Mouse (Mus musculus) midbrain, embryonic 10.5 days (tissue): Measurements from ENCODE around the gene Qrfp. TPM values are rescaled to one million over a fixed set of nuclear protein-coding genes. Genes with fewer than 3 reads are reported as not detected.

Experiments
- DNase-seq: peaks from one replicate; pipeline ENCODE4 v3.0.0-alpha.2; 2017; ENCODE audit warnings: low spot score
- H3K27ac ChIP-seq: fragments of 300-500 bp; sonication (generic); replicated peaks from 2 replicates; pipeline ENCODE4 v1.5.1; 2016; ENCODE audit warnings: mild to moderate bottlenecking
- H3K27me3 ChIP-seq: fragments of 300-500 bp; sonication (generic); 2 replicates; pipeline ENCODE4 v1.6.1; 2016; ENCODE audit warnings: low read depth, mild to moderate bottlenecking; ENCODE audit not compliant: poor library complexity, severe bottlenecking
- H3K36me3 ChIP-seq: fragments of 300-500 bp; sonication (generic); 2 replicates; pipeline ENCODE4 v1.6.1; 2016; ENCODE audit warnings: mild to moderate bottlenecking, moderate library complexity
- H3K4me1 ChIP-seq: fragments of 300-500 bp; sonication (generic); 2 replicates; pipeline ENCODE4 v1.6.1; 2016
- H3K4me3 ChIP-seq: fragments of 300-500 bp; sonication (generic); 2 replicates; pipeline ENCODE4 v1.5.1; 2016; ENCODE audit warnings: mild to moderate bottlenecking, moderate library complexity
- H3K9me3 ChIP-seq: fragments of 300-500 bp; sonication (generic); replicated peaks from 2 replicates; pipeline ENCODE4 v1.6.1; 2016; ENCODE audit warnings: mild to moderate bottlenecking
- WGBS: fragments of 180-500 bp; shearing (Covaris S2); methylation state at CpG from one replicate; pipeline ENCODE4 v1.1.7; 2016; 5-methylcytosine and 5-hydroxymethylcytosine counted together
- polyA plus RNA-seq: library from polyadenylated mRNA; unstranded; fragments of >200 nt; fragmentation: Nextera tagmentation; extraction: Ambion mirVana; gene quantifications from 2 replicates; pipeline ENCODE4 v1.2.1, GENCODE M21; 2016

Gene Qrfp
- polyA plus RNA-seq, 1 experiment from 2014 or later: 0.05 TPM

DNA sequence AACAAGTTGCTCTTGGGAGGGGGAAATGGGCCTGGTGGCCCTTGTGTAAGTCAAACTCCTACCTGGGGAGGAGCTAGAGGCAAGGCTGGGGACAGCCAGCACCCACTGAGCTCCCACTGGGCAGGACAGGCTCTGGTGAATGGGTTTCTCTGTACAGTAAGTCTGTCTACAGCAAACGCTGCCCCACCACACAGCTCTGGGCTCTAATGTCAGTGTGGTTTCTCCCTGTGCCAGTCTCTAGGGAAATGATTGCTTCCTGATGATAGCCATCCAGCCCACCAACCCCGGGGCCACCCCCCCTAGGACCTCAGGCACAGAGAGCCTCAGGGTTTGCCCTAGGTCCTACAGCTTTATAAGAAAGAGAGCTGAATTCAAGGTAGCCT lies 1.0 kb downstream of the Qrfp start:
- Histone ChIP-seq H3K4me1 (peaks cover 69% of the 10 kb centered on the region), H3K27ac (peak overlapping the region; percentile 68; the same call in 1 of the 2 replicates), H3K4me3 (no peak overlapping the region), H3K9me3 (no peaks in the 10 kb centered on the region), H3K36me3 (peaks cover 12% of the 10 kb centered on the region), H3K27me3 (peaks cover 17% of the 10 kb centered on the region; the same call in 1 of the 2 replicates)
- no peak for DNase-seq
- 58% methylated on average over 2 of the region's 2 CpGs for WGBS

DNA sequence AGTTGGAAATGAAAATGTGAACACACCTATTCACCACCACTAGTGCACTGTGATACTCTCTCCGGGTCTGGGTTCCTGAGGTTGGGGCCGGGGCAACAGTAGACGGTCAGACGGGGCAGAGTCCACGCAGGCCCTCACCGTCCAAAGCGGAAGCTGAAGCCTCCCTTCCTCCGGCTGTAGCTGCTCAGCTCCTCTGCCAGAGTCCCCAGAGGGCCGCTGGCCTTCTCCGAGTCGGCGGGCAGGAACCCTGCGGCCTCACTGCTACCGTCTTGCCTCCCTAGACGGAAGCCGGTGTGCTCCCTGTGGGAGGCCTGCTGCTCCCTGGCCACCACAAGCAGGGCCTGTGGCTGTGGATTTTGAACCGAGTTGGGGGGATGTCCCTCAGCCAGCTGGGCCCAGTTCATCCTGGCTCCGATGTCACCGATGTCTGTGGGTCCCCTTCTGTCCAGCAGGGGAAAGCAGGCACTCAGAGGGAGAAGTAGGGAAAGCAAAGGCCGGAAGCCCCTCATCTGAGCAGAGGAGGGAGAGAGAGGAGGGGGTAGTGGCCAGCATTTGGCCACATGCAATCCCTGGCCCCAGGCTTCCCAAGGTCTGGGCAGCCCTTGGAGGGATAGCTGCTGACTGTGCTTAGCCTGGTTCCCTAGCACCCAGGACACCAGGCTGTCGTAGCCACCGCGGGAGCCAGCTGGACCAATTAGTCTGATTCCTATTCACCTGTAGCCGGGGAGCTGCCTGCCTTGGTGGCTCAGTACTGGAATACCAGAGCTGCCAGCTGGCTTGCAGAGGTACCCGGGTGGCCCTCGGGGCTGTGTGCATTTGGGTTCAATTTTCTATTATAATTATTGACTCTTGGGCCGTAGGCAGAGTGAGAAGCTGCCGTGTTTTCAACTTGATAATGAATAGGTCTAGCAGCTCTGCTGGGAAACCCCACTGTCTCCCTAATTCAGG lies 1.7 kb downstream of the Qrfp start:
- no peak overlapping the region for H3K4me3 ChIP-seq
- WGBS: 41% methylated on average over 28 of the region's 28 CpGs
- peak overlapping the region; percentile 68 for H3K27ac ChIP-seq
- no peak for DNase-seq
- peaks cover 70% of the 10 kb centered on the region for H3K4me1 ChIP-seq
- H3K9me3 ChIP-seq: no peaks in the 10 kb centered on the region
- peaks cover 17% of the 10 kb centered on the region; the same call in 1 of the 2 replicates for H3K27me3 ChIP-seq
- H3K36me3 ChIP-seq: peaks cover 19% of the 10 kb centered on the region

DNA sequence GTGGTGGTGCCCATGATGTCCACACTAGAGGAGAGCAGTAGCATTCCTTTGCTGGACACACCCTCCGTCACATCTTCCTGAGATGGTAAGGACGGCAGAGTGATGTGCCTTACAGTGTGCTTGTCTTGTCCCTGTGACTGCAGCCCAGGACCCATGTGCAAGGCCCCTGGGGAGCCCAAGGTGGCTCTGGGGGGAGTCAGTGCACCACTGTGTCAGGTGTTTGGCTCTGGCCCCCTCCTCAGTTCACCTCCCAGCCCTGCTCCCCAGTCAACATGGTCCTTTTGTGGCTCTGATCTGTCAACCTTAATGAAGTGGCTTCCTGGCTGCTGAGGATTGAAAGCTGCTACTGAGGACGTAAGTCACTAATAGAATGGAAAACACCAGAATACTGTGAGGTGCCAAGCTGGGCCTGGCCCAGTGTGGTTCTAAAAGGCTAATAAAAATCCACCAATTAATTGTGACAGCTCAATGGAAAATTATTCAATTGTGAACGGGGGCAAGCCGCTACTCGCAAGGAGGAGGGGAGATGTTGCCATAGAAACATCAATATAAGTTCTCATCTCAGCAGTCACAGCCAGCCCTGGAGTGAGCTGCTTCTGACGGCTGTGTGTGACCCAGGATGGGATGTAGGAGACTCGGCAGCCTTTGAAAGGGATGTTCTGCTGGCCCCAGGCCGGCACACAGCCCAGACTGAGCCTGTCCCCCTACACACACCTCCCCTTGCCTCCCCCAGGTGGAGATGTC lies 3.6 kb downstream of the Qrfp start:
- peaks cover 70% of the 10 kb centered on the region for H3K4me1 ChIP-seq
- 27% methylated on average over 9 of the region's 9 CpGs for WGBS
- H3K27me3 ChIP-seq: peaks cover 17% of the 10 kb centered on the region; the same call in 1 of the 2 replicates
- no peak overlapping the region for H3K4me3 ChIP-seq
- peak overlapping the region; percentile 68 for H3K27ac ChIP-seq
- peaks cover 37% of the 10 kb centered on the region for H3K36me3 ChIP-seq
- peak; percentile 49 for DNase-seq
- H3K9me3 ChIP-seq: no peaks in the 10 kb centered on the region

DNA sequence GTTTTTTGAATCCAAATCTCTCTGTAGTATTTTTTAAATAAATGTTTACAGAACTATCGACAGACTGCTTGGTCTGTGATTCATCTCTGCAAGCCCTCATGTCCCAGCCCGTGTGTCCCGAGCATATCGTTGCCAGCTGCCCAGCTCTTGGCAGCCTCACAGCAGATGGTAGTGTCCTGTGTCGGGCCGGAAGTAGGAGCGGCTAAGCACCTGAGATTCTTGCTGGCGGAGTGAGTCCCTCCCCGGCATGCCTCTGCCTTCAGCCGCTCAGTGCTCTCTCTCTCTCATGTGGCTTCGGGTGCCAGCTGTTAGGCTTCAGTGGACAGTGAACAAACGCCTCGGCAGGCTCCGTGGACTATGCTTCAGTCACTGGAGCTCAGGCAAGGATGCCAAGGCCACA lies 6.9 kb downstream of the Qrfp start:
- H3K36me3 ChIP-seq: peaks cover 71% of the 10 kb centered on the region
- 94% methylated on average over 14 of the region's 14 CpGs for WGBS
- H3K4me3 ChIP-seq: no peak overlapping the region
- H3K27me3 ChIP-seq: 0 out of 2 replicates have a peak, but pooled peaks cover 5% of the 10 kb centered on the region
- H3K27ac ChIP-seq: no peak overlapping the region
- peaks cover 43% of the 10 kb centered on the region for H3K4me1 ChIP-seq
- no peak for DNase-seq
- H3K9me3 ChIP-seq: no peaks in the 10 kb centered on the region

DNA sequence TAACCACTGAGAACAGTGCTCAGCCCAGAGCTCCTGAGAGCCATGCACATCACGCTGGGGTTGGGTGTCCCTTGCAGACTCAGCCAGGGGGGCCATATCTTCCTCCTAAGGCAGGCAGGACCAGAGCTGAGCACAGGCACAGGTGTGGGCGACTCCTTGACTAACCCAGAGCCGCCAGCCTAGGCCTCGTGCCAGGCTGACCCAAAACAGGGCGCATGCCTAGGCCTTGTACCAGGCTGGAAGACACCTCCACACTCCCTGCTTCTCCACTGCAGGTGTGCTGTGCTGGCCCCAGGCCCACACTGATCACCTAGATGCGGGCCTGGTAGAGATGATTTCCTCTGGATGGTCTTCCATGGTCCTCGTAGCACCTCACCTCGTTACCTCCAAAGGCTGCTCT lies 7.6 kb downstream of the Qrfp start:
- peaks cover 36% of the 10 kb centered on the region for H3K4me1 ChIP-seq
- H3K36me3 ChIP-seq: peaks cover 77% of the 10 kb centered on the region
- H3K9me3 ChIP-seq: no peaks in the 10 kb centered on the region
- DNase-seq: no peak
- H3K27ac ChIP-seq: no peak overlapping the region
- H3K4me3 ChIP-seq: no peak overlapping the region
- 91% methylated on average over 8 of the region's 8 CpGs for WGBS
- 0 out of 2 replicates have a peak, but pooled peaks cover 3% of the 10 kb centered on the region for H3K27me3 ChIP-seq

DNA sequence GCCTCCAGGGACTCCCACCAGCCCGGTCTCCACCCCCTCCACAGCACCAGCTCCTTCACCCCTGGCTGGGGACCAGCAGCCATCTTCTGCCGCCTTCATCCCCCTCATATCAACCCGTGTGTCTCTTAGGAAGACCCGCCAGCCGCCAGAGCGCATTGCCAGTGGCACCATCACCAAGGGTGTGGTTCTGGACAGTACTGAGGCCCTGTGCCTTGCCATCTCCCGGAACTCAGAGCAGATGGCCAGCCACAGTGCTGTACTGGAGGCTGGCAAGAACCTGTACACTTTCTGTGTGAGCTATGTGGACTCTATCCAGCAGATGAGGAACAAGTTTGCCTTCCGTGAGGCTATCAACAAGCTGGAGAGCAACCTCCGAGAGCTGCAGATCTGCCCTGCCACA lies 9.0 kb downstream of the Qrfp start:
- WGBS: 90% methylated on average over 9 of the region's 9 CpGs
- Histone ChIP-seq H3K9me3 (no peaks in the 10 kb centered on the region), H3K36me3 (peaks cover 91% of the 10 kb centered on the region), H3K4me3 (no peak overlapping the region), H3K4me1 (peaks cover 22% of the 10 kb centered on the region), H3K27me3 (no peaks in the 10 kb centered on the region), H3K27ac (no peak overlapping the region)
- no peak for DNase-seq

DNA sequence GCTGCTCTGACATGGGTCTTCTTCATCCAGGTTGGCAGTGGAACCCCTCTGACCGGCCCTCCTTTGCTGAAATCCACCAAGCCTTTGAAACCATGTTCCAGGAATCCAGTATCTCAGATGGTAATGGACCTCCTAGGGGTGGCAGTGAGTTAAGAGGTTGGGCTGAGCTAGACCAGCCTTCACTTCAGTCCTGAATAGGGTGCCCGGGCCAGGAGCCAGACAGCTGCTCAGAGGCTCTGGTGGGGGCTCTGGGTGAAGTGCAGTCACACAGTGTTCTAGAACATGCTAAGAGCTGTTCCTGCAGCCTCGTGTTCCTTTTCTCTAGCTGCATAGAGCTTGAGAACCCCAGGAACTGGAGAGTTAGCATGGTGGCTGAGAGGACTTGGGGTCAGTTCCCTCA lies 13.4 kb downstream of the Qrfp start:
- 90% methylated on average over 3 of the region's 3 CpGs for WGBS
- H3K27ac ChIP-seq: no peak overlapping the region
- DNase-seq: no peak

DNA sequence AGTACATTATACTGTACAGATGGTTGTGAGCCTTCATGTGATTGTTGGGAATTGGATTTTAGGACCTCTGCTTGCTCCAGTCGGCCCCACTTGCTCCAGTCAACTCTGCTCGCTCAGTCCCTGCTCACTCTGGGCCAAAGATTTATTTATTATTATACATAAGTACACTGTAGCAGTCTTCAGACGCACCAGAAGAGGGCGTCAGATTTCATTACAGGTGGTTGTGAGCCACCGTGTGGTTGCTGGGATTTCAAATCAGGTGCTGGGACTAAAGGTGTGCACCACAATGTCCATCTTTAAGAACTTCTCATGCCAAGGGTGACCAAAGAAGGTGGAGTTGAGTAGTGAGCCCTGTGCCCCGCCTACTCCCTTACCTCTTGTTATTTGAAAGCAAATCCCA lies 17.8 kb downstream of the Qrfp start:
- Histone ChIP-seq H3K36me3 (peaks cover 99% of the 10 kb centered on the region), H3K27me3 (no peaks in the 10 kb centered on the region), H3K4me3 (no peak overlapping the region), H3K4me1 (peaks cover 13% of the 10 kb centered on the region; the same call in 1 of the 2 replicates), H3K9me3 (no peaks in the 10 kb centered on the region), H3K27ac (no peak overlapping the region)
- WGBS: 82% methylated on average over 6 of the region's 6 CpGs
- DNase-seq: no peak

More for the DNA sequence above, 13.4 kb downstream of the Qrfp start:
- H3K4me1 ChIP-seq: no peaks in the 10 kb centered on the region
- H3K9me3 ChIP-seq: no peaks in the 10 kb centered on the region
- no peaks in the 10 kb centered on the region for H3K27me3 ChIP-seq
- H3K4me3 ChIP-seq: no peak overlapping the region
- peaks cover 100% of the 10 kb centered on the region for H3K36me3 ChIP-seq

DNA sequence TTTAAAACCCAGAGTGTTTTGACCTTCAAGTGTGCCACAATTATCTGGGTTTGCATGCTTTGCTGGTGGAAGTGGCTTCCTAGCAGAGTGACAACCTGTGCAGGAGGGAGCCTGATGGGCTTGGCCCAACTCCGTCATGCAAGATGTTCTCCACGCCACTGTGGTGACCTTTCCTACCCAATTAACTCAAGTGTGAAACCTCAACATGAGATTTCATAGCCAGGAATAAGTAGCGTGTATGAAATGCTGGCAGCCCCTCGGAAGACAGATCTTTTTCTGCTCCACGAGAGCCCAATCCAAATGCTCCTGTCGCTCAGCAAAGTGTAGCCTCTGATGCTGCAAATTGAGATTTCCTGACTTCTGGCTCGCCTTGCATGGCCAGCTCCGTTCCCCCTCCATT lies 19.1 kb downstream of the Qrfp start:
- Histone ChIP-seq H3K9me3 (no peaks in the 10 kb centered on the region), H3K27me3 (no peaks in the 10 kb centered on the region), H3K4me1 (peaks cover 13% of the 10 kb centered on the region; the same call in 1 of the 2 replicates), H3K36me3 (peaks cover 99% of the 10 kb centered on the region), H3K27ac (no peak overlapping the region), H3K4me3 (no peak overlapping the region)
- no peak for DNase-seq
- WGBS: 92% methylated on average over 8 of the region's 8 CpGs

DNA sequence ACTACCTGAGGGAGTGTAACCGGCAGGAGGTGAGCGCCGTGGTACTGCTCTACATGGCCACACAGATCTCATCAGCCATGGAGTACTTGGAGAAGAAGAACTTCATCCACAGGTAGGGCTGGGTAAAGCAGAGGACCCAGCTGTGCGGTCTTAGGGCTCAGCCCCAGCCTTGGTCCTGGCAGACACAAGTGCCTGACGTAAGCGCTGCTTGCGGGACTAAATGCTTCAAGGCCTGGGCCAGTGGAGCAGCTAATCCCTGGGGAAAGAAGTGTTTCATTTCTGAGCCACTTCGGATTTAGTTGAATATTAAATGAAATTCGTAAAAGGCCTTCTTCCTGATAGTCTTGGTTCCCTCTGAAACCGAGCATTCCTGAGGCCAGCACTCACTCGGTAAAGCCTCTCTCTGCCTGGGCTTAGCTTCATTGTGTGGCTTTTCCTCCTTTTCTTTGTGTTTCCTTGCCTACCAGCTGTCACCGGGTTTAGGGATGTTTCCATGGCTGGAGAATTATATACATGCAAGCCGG lies 19.6 kb downstream of the Qrfp start:
- no peak overlapping the region for H3K4me3 ChIP-seq
- H3K9me3 ChIP-seq: no peaks in the 10 kb centered on the region
- no peak for DNase-seq
- no peak overlapping the region for H3K27ac ChIP-seq
- WGBS: 84% methylated on average over 13 of the region's 13 CpGs
- H3K36me3 ChIP-seq: peaks cover 99% of the 10 kb centered on the region
- peaks cover 13% of the 10 kb centered on the region; the same call in 1 of the 2 replicates for H3K4me1 ChIP-seq
- H3K27me3 ChIP-seq: no peaks in the 10 kb centered on the region

DNA sequence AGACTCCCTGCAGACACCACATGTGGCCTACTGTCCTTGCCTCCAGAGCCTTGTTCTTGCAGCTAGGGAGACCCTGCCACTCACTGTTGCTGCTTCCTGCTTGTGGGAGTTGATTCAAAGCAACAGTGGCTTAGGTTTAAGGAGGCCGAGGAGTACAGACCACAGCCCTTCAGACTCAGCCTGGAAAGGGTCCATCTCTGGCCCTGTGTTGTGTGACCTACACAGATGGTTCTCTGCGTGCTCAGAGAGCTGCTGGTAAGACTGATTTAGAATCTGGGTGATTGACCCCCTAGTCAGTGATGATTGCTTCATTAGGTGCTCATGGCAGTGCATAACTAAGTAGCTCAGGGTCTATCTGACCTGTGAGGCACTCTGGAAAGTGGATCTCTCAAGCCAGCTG lies 21.2 kb downstream of the Qrfp start:
- peaks cover 99% of the 10 kb centered on the region for H3K36me3 ChIP-seq

DNA sequence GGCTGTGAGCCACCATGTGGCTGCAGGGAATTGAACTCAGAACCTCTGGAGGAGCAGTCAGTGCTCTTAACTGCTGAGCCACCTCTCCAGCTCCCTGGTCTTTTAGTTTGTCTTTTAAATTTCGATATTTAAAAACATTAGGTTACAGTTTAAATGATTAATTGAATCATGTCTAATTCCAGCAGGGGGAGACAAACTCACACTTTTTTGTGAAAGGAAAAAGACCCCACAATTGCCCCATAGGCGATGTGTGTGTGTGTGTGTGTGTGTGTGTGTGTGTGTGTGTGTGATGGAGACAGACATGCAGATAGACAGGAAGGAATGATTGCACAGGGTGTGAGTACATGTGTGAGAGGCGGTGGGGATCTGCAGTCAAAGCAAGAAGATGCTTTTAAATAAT lies 22.2 kb downstream of the Qrfp start:
- Histone ChIP-seq H3K27me3 (no peaks in the 10 kb centered on the region), H3K4me1 (peaks cover 13% of the 10 kb centered on the region; the same call in 1 of the 2 replicates), H3K4me3 (no peak overlapping the region), H3K9me3 (no peaks in the 10 kb centered on the region), H3K27ac (no peak overlapping the region), H3K36me3 (peaks cover 99% of the 10 kb centered on the region)
- 85% methylated on average over 3 of the region's 3 CpGs for WGBS
- no peak for DNase-seq

More for the DNA sequence above, 21.2 kb downstream of the Qrfp start:
- Histone ChIP-seq H3K4me3 (no peak overlapping the region), H3K27me3 (no peaks in the 10 kb centered on the region), H3K4me1 (peaks cover 13% of the 10 kb centered on the region; the same call in 1 of the 2 replicates), H3K9me3 (no peaks in the 10 kb centered on the region), H3K27ac (no peak overlapping the region)
- DNase-seq: no peak
- 83% methylated on average over 2 of the region's 2 CpGs for WGBS
